Mouse (Mus musculus): ENCODE data around the gene Clec10a.
"Not testable (repeated sequence)": the region's sequence is repeated elsewhere in the genome, so short reads cannot be mapped to it uniquely, and the experiment has no call there.

Gene Clec10a

DNA sequence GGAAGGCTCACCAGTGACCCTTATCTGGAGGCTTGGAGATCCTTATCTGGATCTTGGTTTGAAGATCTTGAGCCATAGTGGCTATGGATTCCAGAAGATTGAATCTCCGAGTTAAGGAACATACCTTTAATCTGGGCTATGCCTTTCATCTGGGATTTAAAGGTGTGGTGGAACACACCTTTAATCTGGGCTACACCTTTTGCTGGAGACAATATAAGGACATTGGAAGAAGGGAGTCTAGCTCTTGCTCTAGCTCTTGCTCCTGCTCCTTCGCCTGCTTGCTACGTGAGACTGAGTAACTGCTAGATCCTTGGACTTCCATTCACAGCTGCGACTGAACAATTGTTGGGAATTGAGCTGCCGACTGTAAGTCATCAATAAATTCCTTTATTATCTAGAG lies at the start of gene Clec10a:
Clec10a (plus strand) TSS at position 301 of the 400 bp plus-strand sequence.
- DNase-seq (ENCODE audit: low spot score), result not testable (repeated sequence)

DNA sequence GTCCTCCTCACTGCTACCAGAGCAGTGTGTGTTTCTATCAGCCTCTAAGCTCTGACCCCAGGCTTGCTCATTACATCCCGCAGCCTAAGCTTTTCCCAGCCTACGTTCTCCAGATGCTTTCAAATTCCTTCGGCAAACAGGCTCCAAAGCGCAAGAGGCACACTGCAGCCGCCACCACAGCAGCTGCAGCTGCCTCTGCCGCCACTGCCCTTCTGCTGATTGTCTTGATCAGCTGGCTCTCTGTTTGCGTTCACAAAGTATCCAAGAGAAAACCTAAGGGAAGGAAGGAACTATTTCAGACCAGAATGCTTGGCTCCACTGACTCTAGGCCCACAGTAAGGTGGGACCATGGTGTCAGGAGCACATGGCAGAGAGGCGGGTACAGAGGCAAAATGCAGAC lies 48.9 kb upstream of the Clec10a start:
- no peak for DNase-seq (ENCODE audit: low spot score)

DNA sequence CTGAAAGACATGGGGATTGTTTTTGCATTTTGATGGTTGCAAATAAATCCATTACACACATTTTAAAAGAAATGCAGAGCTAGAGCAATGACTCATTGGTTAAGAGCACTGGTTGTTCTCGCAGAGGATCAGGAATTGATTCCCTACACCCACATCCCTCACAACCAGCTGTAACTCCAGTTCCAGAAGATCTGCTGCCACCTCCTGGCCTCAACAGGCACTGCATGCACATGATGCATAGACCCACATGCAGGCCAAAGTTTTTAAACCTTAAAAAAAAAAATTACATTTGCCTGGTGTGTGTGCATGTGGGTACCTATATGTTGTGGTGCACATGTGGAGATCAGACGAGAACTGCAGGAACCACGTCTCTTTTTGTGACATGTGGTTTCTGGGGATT lies 45.9 kb upstream of the Clec10a start:
- DNase-seq (ENCODE audit: low spot score), result peak; percentile 16

DNA sequence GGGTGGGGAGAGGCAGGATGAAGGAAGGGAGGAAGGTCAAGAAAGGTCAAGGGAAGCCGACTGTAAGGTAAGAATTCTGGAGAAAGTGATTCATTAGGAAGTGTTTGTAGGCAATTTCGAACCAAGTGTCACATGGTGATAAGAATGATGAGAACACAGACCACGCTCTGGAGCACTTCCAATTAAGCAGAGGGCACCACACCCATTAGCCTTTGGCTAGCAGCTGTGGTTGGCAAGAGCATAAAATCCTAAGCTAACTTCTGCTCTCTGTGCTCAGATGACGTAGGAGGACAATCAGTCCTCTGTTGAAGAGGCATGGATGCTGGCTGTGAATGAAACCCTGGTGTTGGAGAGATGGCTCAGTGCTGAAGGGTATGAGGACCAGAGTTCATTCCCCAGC lies 41.4 kb upstream of the Clec10a start:
- DNase-seq (ENCODE audit: low spot score), result no peak

DNA sequence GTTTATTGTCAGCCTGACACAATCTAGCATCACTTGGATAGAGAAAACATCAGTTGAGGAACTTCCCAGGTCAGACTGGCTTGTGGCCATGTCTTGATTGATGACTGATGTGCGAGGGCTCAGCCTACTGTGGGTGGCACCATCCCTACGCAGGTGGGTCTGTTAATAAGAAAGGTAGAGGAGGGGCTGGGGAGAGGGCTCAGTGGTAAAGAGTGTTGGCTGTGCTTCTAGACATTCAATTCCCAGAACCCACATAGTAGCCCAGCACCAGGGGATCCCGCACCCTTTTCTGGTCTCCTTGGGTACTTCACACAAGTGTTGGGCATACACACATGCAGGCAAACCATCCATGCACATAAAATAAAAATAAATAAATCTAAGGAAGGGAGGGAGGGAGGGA lies 40.1 kb upstream of the Clec10a start:
- DNase-seq (ENCODE audit: low spot score), result no peak

DNA sequence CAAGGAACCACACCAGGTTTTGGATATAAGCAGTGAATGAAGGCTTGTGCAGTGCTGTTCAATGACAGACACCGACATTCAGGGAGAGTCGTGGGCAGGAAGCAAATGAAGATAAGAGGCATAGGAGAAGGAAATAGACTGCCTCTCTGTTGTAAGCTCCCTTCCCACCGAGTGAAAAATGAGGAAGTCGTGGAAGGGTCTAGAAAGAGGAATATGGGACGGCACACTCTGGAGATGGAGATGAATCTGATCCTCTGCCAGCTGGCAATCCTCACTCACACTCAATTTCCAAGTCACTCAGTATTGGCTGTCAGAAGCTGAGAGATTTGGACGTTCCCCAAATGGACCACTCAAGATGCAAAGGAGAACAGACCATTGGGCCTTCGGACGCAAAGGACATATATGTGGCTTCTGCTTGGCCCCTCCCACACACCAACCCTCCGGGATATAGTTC lies 26.0 kb upstream of the Clec10a start, which contains the start of gene Mgl2:
Mgl2 (plus strand) TSS at position 404 of the 454 bp plus-strand sequence.
- no peak for DNase-seq (ENCODE audit: low spot score)

DNA sequence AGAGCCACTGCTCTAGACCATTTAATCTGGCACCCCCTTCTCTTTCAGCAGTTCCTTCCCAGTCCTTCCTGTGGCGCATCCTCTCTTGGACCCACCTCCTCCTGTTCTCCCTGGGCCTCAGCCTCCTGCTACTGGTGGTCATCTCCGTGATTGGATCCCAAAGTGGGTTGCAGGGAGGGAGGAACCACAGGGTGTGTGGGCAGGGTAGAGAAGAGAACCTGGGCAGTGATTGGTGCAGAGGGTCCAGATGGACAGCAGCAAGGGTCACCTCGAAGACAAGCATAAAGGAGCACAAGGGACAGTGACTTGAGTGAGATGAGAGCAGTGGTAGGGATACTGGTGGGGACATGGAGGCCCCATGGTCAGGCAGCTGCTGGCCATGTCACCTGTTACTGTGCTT lies 21.0 kb upstream of the Clec10a start:
- DNase-seq (ENCODE audit: low spot score), result not testable (repeated sequence)

DNA sequence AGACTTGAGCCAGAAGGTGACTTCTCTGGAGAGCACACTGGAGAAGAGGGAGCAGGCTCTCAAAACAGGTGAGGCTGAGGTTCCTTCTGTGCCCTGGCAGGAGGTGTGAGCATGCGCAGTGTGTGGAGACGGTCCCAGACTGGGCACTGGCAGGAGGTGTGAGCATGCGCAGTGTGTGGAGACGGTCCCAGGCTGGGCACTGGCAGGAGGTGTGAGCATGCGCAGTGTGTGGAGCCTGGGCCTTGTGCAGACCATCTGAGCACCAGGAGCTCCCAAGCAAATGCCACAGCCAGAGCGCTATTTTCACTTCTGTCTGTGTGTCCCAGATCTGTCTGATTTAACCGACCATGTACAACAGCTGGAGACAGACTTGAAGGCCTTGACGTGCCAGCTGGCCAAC lies 20.1 kb upstream of the Clec10a start:
- DNase-seq (ENCODE audit: low spot score), result not testable (repeated sequence)

DNA sequence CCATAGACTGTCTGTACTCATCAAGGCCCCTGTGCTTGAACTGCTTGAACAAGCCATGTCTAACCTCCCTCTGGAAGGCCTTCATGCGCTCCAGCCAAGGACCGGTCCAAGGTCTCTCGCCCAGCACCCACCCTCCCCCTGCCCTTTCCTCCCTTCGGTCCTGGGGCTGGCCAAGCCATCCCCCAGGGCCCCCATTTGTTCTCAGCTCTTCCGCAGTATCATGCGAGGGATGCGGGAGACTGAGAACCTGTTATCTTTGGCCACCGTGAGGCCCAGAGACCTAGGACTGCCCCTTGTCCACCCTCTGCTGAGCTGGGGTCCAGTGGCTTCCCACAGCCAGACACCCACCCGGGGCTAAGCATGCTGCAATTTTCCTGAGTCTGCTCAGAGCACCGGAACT lies 16.8 kb upstream of the Clec10a start:
- DNase-seq (ENCODE audit: low spot score), result peak; percentile 15

DNA sequence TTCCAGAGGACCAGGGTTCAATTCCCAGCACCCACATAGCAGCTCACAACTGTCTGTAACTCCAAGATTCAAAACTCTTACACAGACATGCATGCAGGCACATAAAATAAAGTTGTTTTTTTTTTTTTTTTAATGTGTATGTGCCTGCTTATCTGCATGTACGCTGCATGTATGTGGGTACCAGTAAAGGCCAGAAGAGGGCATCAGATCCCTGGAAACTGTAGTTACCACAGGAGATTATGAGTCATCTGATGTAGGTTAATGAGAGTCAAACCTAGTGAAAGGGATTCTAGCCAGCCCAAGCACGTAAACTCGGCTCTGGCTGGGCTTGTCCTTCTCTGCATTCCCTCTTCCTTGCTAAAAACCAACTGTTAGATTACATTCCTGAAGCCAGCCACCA lies 4.9 kb upstream of the Clec10a start:
- no peak for DNase-seq (ENCODE audit: low spot score)

DNA sequence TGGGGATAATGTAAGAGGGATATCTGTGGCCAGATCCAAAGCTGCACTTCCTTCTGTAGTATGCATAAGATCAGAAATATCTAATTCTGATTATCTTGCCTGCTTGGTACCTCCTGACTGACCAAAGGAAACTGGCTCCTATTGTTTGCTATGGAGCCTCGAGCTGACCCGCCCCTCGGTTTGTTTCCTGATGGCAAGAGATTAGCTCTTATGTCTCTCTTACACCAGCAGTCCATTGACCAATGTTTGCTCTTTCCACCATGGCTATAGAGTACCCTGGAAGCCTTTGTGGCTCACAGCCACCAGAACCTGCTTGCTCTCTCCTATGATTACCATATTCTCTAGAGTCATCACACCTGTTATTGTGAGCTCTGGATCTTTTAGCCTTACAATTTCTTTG lies 6.3 kb downstream of the Clec10a start:
- no peak for DNase-seq (ENCODE audit: low spot score)

DNA sequence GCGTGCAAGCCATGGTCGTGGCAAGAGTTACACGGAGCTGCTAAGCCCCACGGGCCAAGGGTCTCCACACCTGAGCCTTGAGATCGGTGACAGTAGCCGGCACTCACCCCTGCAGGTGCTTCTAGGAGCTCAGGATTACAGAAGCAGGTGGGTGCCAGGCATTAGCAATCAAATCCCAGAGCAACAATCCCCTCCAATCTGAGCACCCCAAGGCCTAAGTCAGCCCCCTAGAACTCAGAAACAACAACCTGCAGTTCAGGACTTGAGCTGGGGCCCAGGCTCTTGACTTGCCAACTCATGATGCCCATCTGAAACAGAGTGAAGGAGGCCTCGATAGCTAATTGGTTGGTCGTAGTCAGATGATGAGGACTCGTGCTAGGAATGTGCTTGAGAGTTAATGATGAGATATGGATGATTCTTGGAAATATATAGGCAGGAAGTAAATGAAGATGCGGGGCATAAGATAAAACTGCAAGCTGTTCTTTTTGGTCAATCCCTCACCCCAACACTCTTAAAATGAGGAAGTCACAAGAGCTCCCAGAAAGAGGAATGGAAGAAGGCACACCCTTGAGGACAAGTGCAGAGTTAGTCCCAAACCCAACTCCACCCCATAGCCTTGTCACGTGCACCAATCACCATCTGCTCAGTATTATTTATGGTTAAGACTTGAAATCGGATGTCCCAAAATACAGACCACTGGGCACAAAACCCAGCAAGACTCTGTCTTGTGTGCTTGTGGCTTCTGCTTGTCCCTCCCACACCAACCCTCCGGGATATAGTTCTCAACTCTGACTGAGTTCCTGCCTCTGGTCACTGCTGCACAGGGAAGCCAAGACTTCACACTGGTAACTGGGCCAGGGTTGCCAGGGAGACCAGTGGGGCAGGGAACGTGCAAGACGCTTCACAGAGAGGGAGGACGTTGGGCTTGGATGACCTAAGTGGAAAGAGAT lies 10.2 kb downstream of the Clec10a start:
- DNase-seq (ENCODE audit: low spot score), result peak; percentile 46

DNA sequence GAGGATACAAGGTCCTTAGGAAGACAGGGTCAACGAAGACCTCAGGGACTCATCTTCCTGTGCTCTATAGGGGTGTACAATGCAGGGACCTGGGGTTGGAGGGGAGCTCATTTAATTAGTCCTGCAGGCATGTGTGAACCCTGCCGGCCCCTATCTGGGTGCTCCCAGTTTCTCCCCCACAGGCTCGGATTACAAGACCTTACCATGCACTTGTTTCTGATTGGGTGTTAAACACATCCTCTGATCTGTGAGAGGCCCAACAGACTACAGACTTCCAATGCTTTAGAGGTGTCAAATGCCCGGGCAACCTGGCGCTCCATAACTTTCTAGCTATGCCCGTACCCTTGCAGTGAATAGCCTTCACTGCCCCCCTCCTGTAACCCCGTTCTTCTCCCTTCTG lies 12.1 kb downstream of the Clec10a start:
- no peak for DNase-seq (ENCODE audit: low spot score)

DNA sequence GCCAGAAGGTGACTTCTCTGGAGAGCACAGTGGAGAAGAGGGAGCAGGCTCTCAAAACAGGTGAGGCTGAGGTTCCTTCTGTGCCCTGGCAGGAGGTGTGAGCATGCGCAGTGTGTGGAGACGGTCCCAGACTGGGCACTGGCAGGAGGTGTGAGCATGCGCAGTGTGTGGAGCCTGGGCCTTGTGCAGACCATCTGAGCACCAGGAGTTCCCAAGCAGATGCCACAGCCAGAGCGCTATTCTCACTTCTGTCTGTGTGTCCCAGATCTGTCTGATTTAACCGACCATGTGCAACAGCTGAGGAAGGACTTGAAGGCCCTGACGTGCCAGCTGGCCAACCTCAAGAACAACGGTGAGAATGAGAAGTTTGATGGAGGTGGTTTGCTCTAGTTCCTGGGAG lies 13.5 kb downstream of the Clec10a start:
- not testable (repeated sequence) for DNase-seq (ENCODE audit: low spot score)

DNA sequence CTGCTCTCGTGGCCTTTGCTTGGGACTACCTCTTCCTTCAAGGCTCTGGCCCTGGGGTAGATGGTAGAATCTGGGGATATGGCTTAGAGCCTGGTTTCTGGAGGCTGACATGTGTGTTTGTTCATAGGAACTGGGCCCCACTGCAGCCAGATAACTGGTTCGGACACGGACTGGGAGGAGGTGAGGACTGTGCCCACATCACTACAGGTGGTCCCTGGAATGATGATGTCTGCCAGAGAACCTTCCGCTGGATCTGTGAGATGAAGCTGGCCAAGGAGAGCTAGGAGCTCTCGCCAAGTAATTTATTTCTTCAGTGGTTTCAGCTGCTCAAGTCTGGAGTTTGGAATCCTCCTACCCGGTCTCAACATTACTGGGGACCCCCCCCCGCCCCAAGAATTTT lies 14.3 kb downstream of the Clec10a start:
- no peak for DNase-seq (ENCODE audit: low spot score)

DNA sequence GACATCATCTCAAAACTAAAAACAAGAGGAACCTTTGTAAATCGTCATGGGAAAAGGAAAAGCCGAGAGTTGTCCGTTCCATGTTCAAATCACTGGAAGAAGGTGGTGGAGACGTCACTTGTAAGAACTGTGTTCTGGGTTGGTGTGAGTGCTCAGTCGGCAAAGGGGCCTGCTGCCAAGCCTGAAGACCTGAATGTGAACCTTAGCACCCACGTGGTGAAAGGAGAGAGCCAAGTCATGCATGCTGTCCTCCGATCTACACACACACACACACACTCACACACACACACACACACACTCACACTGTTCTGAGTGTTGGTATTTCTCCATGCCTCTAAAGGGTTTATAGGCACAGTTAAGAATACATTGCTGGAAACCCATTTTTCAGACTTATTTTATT lies 15.2 kb downstream of the Clec10a start:
- DNase-seq (ENCODE audit: low spot score), result no peak

DNA sequence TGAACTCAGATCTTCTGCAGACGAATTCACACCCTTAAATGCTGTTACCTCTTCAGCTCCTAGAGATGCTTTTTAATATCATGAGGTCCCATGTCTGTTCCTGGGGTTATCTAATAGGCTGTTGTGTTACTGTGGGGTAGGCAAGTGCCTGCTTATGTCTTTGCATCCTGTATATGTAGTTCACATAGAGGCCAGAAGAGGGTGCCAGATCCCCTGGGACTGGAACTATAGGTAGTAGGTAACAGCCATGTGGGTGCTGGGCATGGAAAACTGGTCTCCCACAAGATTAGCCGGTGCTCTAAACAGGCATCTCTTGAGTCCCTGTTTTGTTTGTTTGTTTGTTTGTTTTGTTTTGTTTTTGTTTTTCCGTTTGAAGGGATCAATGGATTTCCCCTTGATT lies 15.8 kb downstream of the Clec10a start:
- no peak for DNase-seq (ENCODE audit: low spot score)

DNA sequence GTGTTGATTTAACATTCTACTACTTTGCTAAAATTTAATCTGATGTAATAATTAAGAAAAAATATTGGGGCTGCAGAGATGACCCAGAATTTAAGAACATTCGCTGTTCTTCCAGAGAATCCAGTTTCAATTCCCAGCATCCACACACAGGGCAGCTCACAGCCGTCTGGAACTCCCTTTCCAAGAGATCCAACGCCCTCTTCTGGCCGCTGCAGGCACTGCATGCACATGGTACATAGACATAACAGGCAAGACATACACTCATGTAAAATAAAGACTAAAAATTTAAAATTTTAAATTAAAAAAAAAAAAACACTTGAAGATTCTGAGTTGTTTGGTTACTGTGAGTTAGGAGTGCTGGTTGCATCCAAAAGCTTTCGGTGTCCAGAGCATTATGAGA lies 16.3 kb downstream of the Clec10a start:
- DNase-seq (ENCODE audit: low spot score), result no peak

DNA sequence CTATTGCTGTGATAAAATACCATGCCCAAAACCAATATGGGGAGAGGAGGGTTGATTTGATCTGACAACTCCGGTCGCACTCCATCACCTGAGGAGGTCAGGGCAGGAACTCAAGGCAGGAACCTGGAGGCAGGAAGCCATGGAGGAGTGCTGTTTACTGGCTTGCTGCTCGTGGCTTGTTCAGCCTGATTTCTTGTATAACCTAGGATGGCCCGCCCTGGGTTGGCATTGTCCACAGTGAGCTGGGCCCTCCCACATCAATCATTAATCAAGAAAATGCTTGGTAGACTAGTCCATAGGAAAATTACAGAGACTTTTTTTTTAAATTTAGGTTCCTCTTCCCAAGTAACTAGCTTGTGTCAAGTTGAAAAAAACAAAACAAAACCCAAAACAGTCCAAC lies 18.5 kb downstream of the Clec10a start:
- no peak for DNase-seq (ENCODE audit: low spot score)

DNA sequence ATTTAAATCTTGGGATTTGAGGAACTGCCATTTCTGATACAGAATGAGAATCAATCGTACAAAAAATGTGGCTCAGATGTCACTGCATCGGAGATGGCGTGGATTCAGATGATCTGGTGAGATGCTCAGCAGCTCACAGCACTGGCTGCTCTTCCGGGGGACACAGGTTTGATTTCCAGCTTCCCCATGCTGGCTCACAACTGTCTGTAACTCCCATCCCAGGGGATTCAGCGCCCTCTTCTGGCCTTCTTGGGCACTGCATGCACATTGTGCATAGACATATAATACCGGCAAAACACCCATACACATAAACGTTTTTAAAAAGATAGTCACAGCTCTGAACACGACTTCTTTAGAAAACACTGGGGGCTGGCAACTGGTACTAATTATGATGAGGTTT lies 21.6 kb downstream of the Clec10a start:
- no peak for DNase-seq (ENCODE audit: low spot score)

DNA sequence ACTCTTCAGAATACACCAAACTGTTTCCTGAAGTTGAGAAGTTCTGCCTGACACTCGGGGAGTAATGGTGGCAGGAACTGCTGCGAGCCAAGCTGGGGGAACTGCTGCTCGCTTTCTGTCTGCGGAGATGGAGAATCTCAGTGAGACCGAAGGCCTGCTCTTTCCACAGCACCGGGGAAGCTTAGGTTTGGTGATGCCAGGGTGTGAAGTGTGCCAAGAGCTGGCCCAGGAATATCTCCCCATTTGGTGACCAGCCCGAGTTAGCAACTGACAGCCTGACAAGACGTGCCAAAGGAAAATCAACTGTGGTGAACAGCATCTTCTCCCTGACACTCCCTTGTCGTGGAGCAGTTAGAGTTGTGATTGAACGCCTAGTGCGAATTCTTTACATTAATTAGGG lies 22.3 kb downstream of the Clec10a start:
- DNase-seq (ENCODE audit: low spot score), result no peak

DNA sequence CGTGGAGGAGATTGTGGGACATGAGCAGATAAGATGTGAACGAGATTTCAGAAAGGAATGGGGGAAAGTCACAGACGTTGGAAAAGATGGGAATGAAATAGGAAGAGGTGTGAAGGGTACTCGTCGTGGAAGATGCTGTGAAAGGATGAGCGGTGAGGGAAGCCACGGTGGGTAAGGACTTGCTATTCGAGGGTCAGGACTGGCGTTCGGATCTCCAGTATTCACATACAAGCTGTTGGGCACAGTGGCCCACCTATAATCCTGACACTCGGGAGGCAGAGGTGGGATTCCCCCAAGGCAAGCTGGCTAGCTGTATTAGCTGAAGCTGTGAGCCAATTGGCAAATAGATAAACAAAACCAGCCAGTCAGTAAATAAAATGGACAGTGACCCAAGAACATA lies 22.8 kb downstream of the Clec10a start:
- no peak for DNase-seq (ENCODE audit: low spot score)

DNA sequence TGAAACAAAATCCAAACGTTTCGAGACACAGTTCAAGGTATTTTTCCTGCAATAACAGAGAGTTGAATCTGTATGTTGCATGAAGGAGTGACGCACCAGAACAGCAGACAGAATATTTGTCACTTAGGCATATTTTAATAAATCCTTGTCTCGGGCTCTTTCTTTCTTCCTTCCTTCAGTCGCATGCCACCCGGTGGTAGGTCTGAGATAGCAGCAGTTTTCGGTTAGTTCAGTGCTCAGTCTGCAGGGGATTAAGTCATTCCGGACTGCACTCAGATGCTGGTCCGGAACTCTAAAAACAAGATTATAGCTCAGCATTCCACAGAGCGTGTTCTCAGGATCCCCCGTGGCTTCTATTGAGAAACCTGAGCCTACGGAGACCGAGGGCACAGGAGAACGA lies 23.4 kb downstream of the Clec10a start:
- no peak for DNase-seq (ENCODE audit: low spot score)

DNA sequence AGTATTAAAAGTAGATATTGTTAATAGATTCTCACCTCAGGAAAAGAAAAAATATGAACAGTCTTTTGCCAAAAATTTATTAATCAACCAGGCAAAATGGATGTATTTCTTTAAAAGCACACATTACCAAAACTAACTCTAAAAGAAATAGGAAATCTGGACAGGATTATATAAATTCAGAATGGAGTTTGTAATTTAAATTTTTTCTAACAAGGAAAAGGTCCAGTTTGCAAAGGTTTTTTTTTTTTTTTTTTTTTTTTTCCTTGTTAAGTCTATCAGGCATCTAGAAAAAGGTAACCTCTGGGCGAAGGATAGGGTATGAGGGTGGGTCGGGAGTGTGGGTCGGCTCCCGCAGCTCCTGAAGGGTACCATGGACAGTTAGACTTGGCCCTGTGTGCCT lies 24.5 kb downstream of the Clec10a start:
- no peak for DNase-seq (ENCODE audit: low spot score)
